Mouse (Mus musculus) CD4-positive, CD25-positive, alpha-beta regulatory T cell, adult 9 weeks (primary cell): Measurements from ENCODE around the gene Gzmb. TPM values are rescaled to one million over a fixed set of nuclear protein-coding genes. Genes with fewer than 3 reads are reported as not detected.

Experiments used
- polyA plus RNA-seq: library from polyadenylated mRNA; unstranded; fragments of 100-300 nt; shearing (Covaris generic); gene quantifications from one replicate; pipeline ENCODE4 v1.2.1, GENCODE M21; 2017

Gzmb gene
- polyA plus RNA-seq: 15.5 TPM

GRCm38 (mm10) chr14:56262153-56262552, at the start of gene Gzmb:
Gene Gzmb (minus strand): TSS chr14:56262260.

GRCm38 (mm10) chr14:56234556-56234955, 27.5 kb downstream of the Gzmb start, which contains the start of gene Gzmc:
Gene Gzmc (minus strand): TSS chr14:56234656.

GRCm38 (mm10) chr14:56211317-56211716, 50.7 kb downstream of the Gzmb start, which contains the start of gene Gzmf:
Gene Gzmf (minus strand): TSS chr14:56211417.

Other genes starting within 250 kb of the Gzmb start
- not detected for gene Mcpt1, start 244.3 kb downstream of the Gzmb start, polyA plus RNA-seq
- gene Mcpt9, start 231.8 kb downstream of the Gzmb start, polyA plus RNA-seq: not detected
- gene Mcpt2, start 220.2 kb downstream of the Gzmb start, polyA plus RNA-seq: not detected
- gene Mcpt4, start 199.9 kb downstream of the Gzmb start, polyA plus RNA-seq: not detected
- gene Mcpt8, start 177.0 kb downstream of the Gzmb start, polyA plus RNA-seq: not detected
- gene Ctsg, start 159.7 kb downstream of the Gzmb start, polyA plus RNA-seq: not detected
- gene Gzme, start 141.6 kb downstream of the Gzmb start, polyA plus RNA-seq: not detected
- gene Gzmd, start 129.7 kb downstream of the Gzmb start, polyA plus RNA-seq: not detected
- gene Gzmg, start 102.7 kb downstream of the Gzmb start, polyA plus RNA-seq: not detected
- not detected for gene Gzmn, start 87.7 kb downstream of the Gzmb start, polyA plus RNA-seq
- gene Gzmf, start 50.8 kb downstream of the Gzmb start, polyA plus RNA-seq: not detected
- 5.7 TPM for gene Gzmc, start 27.6 kb downstream of the Gzmb start, polyA plus RNA-seq
- gene Atp12a, start 102.8 kb upstream of the Gzmb start, polyA plus RNA-seq: not detected
- gene Rnf17, start 140.3 kb upstream of the Gzmb start, polyA plus RNA-seq: 1.5 TPM